Mouse (Mus musculus) heart, adult 11 months (tissue): Measurements from ENCODE around the gene Tmem158.

Source experiments
- DNase-seq: peaks from one replicate; pipeline ENCODE4 v3.0.0; 2022

Tmem158 gene

GRCm38 (mm10) chr9:123260611-123261021, at the start of gene Tmem158:
Gene Tmem158, minus strand, starts transcription at chr9:123260764.
- DNase-seq: peak; percentile 98

- peak; percentile 56 for DNase-seq
Measured at GRCm38 (mm10) chr9:123309685-123310365, 49.3 kb upstream of the Tmem158 start.

DNA sequence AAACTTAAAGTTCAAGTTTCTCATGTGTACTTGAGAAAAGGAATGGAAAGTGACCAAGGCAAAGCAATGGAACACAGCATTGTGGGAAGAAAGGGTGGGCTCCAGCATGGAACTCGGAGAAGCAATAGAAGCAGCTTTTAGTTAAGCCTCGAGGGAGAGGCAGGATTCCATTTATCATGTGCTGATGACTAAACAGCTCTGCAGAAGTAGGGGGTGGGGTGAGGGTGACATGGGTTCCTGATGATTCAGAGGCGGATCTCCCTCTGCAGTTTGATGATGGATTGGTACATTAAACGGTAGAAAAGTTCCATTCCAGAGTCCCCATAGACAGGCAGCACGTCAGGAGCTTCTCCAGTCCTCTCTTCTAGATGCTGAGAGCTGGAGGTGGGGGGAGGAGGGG, 48.5 kb upstream of the Tmem158 start:
- DNase-seq: peak; percentile 67

- DNase-seq: no peak
Measured at GRCm38 (mm10) chr9:123304917-123305316, 44.4 kb upstream of the Tmem158 start.

DNA sequence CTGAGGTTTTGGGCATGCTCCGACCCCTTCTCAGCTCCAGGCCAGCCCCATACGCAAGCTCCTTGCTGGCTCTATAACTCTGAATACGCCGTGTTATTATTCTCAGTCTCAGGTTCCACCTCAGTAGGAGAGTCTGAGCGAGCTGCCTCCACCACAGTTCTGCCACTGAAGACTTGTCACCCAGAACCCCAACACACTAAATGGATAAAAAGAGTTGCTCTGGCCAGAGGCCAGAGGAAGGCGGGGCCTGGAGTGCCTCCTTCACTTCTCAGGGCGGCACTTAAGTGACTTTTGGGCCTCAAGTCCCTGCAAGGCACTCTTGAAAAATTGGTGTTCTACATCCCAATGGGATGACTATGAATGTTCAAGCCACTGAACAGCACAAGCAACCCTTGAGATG, 43.4 kb upstream of the Tmem158 start:
- no peak for DNase-seq

- no peak for DNase-seq
Measured at GRCm38 (mm10) chr9:123302759-123303313, 42.3 kb upstream of the Tmem158 start.

GRCm38 (mm10) chr9:123297862-123298261, 37.3 kb upstream of the Tmem158 start:
- peak; percentile 42 for DNase-seq

- peak; percentile 51 for DNase-seq
Measured at GRCm38 (mm10) chr9:123296229-123296628, 35.7 kb upstream of the Tmem158 start.

- DNase-seq: peak; percentile 86
Measured at GRCm38 (mm10) chr9:123294581-123294980, 34.0 kb upstream of the Tmem158 start.

DNA sequence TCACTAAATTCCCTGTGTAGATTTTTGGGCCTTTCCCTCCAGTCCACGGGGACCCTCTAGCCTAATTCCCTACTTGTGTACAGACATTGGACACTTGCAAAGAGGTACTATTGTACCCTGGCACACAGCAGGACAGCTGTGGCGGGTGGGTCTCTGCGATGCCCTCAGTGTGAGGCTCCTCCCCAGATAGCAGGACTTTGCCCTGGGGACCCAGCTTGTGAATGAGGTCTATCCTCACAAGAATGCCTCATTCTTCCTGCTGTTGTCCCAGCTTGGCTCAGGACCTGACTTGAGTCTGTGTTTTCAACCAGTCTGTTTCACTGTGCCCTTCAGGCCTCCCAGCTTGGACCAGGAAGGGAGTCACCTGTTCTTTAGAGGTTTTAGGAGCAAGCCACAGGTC, 27.8 kb upstream of the Tmem158 start:
- DNase-seq: peak; percentile 45

DNA sequence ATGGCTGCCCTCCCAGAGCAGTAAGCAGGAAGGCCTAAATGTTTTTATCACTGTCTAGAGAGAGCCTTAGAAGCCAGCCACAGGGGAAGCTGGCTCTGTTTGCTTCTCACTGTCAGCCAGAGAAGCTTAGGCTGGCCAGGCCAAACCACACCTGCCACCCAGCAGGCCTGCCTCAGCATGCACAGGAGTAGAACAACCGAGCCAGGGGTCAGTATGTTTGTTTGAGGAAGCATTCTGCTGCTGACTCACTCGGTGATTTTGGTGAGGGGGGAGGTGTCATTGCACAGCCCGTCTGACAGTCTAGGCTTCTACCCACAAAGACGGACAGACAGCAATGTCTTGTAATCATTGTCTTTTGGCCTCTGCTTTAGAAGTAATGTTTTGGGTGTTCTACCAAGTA, 25.1 kb upstream of the Tmem158 start:
- DNase-seq: peak; percentile 66

GRCm38 (mm10) chr9:123280775-123281174, 20.2 kb upstream of the Tmem158 start:
- DNase-seq: peak; percentile 50

DNA sequence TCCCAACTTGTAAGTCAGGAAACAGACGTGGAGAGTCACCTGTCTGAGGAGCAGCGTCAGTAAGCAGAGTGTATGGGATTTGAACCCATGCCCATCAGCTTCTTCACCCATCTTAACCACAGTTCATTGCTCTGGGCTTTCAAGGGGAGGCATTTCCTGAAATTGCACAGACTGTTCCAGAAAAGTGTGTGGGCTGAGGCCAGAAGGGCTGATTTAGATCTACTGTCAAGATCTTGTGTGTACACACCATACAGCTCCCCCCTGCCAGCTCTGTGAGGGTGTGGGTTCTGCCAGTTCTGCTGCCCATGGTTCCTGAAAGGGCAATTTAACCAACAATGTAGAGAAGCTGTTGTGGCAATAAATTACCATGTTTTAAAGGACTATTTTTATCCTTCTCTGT, 17.4 kb upstream of the Tmem158 start:
- peak; percentile 83 for DNase-seq

DNA sequence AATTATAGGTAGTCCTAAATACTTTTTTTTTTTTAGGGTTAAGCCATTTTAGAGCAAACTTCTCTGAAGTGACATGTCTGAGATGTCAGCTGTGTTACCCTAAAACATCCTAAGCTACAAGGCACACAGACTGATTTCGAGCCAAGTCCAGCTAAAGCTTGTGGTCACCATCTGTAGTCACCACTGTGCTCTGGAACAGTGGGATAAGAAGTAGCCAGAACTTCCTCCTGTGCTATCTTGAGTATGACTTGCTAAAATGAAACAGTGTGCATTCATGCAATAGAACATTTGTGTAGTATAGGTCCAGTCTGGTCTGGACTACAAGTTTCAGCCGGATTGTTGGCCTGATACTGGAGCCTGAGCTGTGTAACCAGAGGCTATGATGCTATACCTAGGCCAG, 14.8 kb upstream of the Tmem158 start:
- peak; percentile 22 for DNase-seq

DNA sequence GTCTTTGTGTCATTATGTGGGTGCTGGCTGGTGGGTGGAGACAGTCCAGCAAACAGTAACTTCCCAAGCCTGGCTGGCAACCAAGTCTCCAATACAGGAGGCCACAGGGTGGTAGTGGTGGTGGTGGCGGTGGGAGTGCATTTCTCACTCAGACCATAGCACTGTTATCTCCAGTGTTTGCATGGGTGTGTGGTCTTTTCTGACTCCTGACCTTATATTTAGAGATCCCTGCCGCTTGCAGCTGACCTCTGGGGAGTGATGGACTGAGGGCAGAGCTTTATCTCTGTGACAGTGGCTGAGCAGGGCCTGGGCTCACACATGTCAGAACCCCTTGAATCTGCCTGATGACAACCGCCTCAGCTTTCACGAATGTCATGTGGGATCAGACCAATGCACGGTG, 14.1 kb upstream of the Tmem158 start:
- peak; percentile 82 for DNase-seq

- peak; percentile 62 for DNase-seq
Measured at GRCm38 (mm10) chr9:123273876-123274275, 13.3 kb upstream of the Tmem158 start.

DNA sequence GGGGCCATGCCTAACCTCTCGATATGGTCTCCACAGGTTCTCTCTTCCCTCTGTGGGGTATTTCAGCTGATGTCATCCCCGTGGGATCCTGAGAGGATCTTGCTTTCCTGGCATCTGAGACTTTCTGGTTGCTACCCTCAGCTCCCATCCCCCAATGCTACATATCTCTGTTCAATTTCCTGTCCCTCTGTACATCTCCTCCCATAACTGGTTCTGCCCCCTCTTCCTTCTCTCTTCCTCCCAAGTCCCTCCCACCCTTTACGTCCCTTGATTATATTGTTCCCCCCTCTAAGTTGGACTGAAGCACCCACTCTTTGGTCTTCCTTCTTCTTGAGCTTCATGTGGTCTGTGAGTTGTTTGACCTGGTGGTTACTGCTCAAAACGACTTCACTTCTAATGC, 11.0 kb upstream of the Tmem158 start:
- DNase-seq: peak; percentile 58

DNA sequence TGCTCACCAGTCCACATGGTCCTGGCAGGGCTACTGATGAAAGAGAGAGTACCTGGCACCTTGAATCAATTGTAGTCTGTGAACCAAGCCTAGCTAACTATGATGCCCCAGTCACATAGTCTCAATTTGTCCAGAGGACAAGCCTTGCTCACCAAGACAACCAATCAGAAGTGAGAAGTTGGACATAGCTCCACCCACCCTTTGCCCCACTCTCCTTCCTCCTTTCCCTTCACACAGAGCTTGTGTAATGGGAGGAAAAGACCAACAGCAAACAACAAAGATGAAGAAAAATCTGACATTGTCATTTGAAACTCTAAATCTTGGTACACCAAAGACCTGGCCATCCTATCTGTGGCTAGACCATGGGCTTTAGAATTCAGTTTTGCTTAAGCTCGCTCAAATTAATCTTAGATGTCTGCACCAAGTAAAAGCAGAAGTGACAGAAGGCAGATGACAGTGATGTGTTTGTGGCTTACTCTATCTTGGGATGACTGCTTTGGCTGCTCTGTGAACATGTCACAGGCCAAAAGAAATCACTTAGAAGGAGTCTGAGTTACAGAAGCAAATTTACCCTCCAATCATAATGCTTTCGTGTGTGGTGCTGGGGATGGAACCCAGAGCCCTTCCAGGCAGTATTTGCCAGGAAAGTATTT, 9.5 kb upstream of the Tmem158 start:
- DNase-seq: peak; percentile 46

- peak; percentile 97 for DNase-seq
Measured at GRCm38 (mm10) chr9:123259896-123260610, 511 bp downstream of the Tmem158 start.

DNA sequence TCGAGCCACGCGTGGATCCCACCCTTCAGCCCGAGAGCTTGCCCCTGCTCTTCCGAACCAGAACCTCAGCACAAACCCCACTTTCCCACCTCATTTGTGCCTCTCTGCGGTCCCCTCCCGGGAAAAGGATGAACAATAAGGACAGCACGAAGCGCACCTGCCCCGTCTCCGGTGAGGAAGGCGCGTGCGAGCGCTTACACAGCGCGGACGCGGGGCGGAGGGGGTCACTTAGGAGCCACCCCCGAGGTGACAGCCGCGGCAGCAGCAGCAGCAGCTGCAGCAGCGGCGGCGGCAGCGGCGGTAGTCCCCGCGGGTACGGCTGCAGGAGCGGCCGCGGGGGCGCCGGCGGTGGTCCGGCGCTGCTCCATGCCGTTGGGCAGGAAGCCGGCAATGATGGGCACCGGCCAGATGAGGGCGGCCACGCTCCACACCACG, 1.1 kb downstream of the Tmem158 start:
- DNase-seq: no peak

DNA sequence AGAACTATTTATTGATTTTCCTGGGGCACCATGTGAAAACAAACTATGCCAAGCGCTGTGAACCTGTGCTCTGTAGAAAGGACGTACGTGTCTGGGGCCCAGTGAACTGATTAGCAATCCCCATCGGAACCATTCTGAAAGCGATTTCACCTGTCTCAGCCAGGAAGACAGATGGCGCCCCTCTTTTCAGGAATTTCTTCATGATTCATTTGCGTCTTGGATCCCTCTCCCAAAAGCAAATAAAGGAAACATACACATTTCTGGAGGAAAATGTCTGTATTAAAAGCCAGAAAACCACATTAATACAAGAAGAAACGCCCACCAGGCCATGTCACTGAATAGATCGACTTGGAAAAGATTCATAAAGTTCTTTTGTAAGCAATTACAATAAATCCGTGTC, 1.8 kb downstream of the Tmem158 start:
- no peak for DNase-seq

GRCm38 (mm10) chr9:123255736-123256135, 4.8 kb downstream of the Tmem158 start:
- DNase-seq: no peak

- DNase-seq: no peak
Measured at GRCm38 (mm10) chr9:123247992-123248391, 12.6 kb downstream of the Tmem158 start.

DNA sequence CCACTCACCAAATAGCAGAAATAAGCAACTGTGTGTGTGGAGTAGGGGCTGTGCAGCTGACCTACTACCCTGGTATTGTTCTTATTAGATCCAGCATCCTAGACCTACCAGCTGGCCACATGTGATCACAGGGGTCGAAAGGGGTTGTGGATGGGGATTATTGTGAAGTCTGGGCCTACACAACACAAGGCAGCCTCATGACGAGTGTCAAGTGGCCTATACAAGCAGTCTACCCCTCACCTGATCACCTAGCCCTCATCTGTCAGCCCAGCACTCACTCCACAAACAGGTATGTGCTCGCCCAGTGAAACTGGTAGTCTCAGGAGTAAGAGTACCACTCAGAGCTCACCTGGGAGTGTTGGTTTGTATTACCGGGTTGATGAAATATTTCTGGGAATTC, 15.4 kb downstream of the Tmem158 start:
- DNase-seq: peak; percentile 60
